8 mouse cellular contexts compared by ENCODE assay signal in the genomic region with DNA sequence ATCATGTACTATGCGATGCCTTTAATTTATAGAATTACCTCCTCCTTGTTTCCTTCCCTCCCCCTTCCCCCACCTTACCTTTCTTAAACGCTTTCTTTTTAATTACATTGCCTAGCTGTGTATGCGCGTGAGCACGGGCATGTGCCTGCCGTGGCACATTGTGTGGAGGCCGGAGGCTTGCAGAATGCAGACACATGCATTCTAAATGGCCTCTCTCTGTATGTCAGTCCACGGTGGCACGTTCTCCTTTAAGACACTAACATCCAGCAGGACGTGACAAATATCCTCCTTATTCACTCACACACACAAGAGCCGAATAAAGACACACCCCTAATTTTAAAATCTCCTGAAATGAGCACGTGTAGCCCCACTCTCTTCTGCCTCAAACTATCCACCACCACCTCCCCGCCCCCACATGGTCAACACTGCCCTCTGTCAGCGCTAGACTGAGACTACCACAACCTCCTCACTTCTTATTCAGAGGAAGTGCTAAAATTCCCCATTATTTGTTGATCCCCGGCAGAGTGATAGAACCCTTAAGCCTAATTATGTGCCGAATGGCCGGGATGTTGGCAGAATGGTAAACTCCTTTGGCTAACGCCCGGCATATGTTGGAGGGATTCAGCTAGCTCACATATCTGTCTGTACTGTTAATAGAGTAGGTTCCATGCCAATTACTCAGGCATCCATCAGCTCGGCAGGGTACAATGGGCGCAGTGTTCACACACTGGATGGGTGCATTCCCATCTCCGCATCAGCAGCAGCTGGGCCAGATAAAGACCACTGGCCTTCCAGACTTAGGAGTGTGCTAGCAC.
DNase-seq lines count a peak whose midpoint lies in the region; ATAC-seq and TF ChIP-seq lines count a peak whose summit lies in the region.

No protein-coding gene starts in this region.

- H3K36me3 ChIP-seq in hindbrain, postnatal 0 days (ENCODE audit: insufficient read depth, low read length) = no peaks in the 10 kb centered on the region
- H3K36me3 ChIP-seq in megakaryocyte, embryonic 14.5 days (replicated peaks; ENCODE audit: low read length) = peaks cover 3% of the 10 kb centered on the region

- intact Hi-C loops in left cerebral cortex, postnatal 25 days (cut with DNase I) = loop anchor here (2.0 to 5.0 kb wide), 2 partner anchors 34 to 104 kb away; no protein-coding TSS in a partner anchor

- ATAC-seq in hindbrain, postnatal 0 days = peak; percentile 90

- H3K27ac ChIP-seq in hindbrain, postnatal 0 days = peak overlapping the region; percentile 69; the same call in 1 of the 2 replicates

- H3K27me3 ChIP-seq in hindbrain, postnatal 0 days (ENCODE audit: insufficient read depth, low read length) = no peaks in the 10 kb centered on the region
- no peaks in the 10 kb centered on the region for H3K27me3 ChIP-seq in megakaryocyte, embryonic 14.5 days (replicated peaks)

- 0 out of 2 replicates have a peak, but pooled peaks cover 4% of the 10 kb centered on the region for H3K9me3 ChIP-seq in hindbrain, postnatal 0 days (ENCODE audit: low read length)
- H3K9me3 ChIP-seq in megakaryocyte, embryonic 14.5 days = peaks cover 11% of the 10 kb centered on the region

- H3K4me3 ChIP-seq in hindbrain, postnatal 0 days (ENCODE audit: low read length) = no peak overlapping the region; the same call in 1 of the 2 replicates
- H3K4me3 ChIP-seq in megakaryocyte, embryonic 14.5 days (replicated peaks) = peak overlapping the region; percentile 89

- H3K4me1 ChIP-seq in hindbrain, postnatal 0 days (ENCODE audit: insufficient read depth, low read length) = peaks cover 20% of the 10 kb centered on the region; the same call in 1 of the 2 replicates
- H3K4me1 ChIP-seq in megakaryocyte, embryonic 14.5 days = peaks cover 60% of the 10 kb centered on the region

- 7% methylated on average over 22 of the region's 22 CpGs for WGBS in hindbrain, postnatal 0 days

- TF ChIP-seq CTCF in hindbrain, postnatal 0 days (IDR thresholded peaks at IDR 0.05; ENCODE audit: low read depth) = peak; percentile 76

- H3K9ac ChIP-seq in hindbrain, postnatal 0 days (replicated peaks; ENCODE audit: low read length) = no peak overlapping the region

- peak; percentile 86 to 87 for DNase-seq in cerebellum, postnatal 10 days
- DNase-seq in cerebellum, adult 18-20 months = no peak
- peak; percentile 80 for DNase-seq in embryo, embryonic 10 days (ENCODE audit: low spot score)
- peak; percentile 72 for DNase-seq in gastrocnemius, postnatal 10 days
- DNase-seq in hindbrain, postnatal 0 days (ENCODE audit: low spot score) = peak; percentile 80
- DNase-seq in left cerebral cortex, postnatal 25 days (ENCODE audit: low spot score in 2 of 2) = peak; percentile 55 to 57
- peak; percentile 63 for DNase-seq in right cerebral cortex, postnatal 4 days

- H3K4me2 ChIP-seq in hindbrain, postnatal 0 days (ENCODE audit: low read depth, low read length) = peak overlapping the region; percentile 56

Comparison
In these comparisons a context has a peak if more than half of its experiments do, and no peak if none do; other contexts are left out.
1. DNase-seq: peak in cerebellum, postnatal 10 days (2 of 2), embryo, embryonic 10 days (single experiment), gastrocnemius, postnatal 10 days (single experiment), hindbrain, postnatal 0 days (single experiment), left cerebral cortex, postnatal 25 days (2 of 2) and right cerebral cortex, postnatal 4 days (single experiment); none in cerebellum, adult 18-20 months (0 of 2).